Mouse (Mus musculus): ENCODE results near the gene Zfp114. TPM values are rescaled to one million over a fixed set of nuclear protein-coding genes. Genes with fewer than 3 reads are reported as not detected.

Gene Zfp114
- total and polyA plus RNA-seq, 3 experiments: not detected

- in situ Hi-C loops (cut with MboI; ENCODE audit: low pct_ligation_motif_present, low pct_unique_long_range_greater_than_20kb, low sequenced_read_pairs): loop anchor here (10.0 kb wide), 1 partner anchor 142 kb away; no protein-coding TSS in a partner anchor
These were observed 21.6 kb upstream of the Zfp114 start for GRCm38 (mm10) chr7:24153272-24153671.

GRCm38 (mm10) chr7:24172191-24172590 is 2.7 kb upstream of the Zfp114 start:
- no peak overlapping the region for H3K9ac ChIP-seq (ENCODE audit: insufficient read depth, low read depth)
- dilution Hi-C loops (cut with MboI; ENCODE audit: extremely low pct_ligation_motif_present, extremely low pct_unique_long_range_greater_than_20kb, low sequenced_read_pairs) (no loop called here), in situ Hi-C loops (cut with MboI; ENCODE audit: low pct_ligation_motif_present, low pct_unique_long_range_greater_than_20kb, low sequenced_read_pairs) (no loop called here)
- DNase-seq (ENCODE audit: extremely low read depth): no peak
- no peak overlapping the region for H3K4me2 ChIP-seq (ENCODE audit: insufficient read depth, low read depth, poor library complexity, severe bottlenecking)
- no peak overlapping the region for H3K4me3 ChIP-seq (replicated peaks in 1 of 3; ENCODE audit: low read depth in 2 of 3, low read length in 2 of 3, poor library complexity in 1 of 3)
- no peak overlapping the region for H3K27ac ChIP-seq (ENCODE audit: insufficient read depth, low read depth)
- no peaks in the 10 kb centered on the region for H3K79me2 ChIP-seq (replicated peaks; ENCODE audit: control insufficient read depth, extremely low read depth, insufficient read depth, poor library complexity, severe bottlenecking)
- H3K4me1 ChIP-seq (ENCODE audit: control insufficient read depth in 1 of 2, insufficient read depth in 2 of 2): no peaks in the 10 kb centered on the region
- H3K9me3 ChIP-seq (replicated peaks; ENCODE audit: low read length): no peaks in the 10 kb centered on the region
- TF ChIP-seq MEF2A (IDR thresholded peaks at IDR 0.05; ENCODE audit: borderline replicate concordance, low read depth, low read length) (no peak), E2F4 (IDR thresholded peaks at IDR 0.05; ENCODE audit: insufficient replicate concordance, low read depth, low read length) (no peak), HCFC1 (IDR thresholded peaks at IDR 0.05; ENCODE audit: low read depth, low read length) (no peak), JUND (conservative IDR thresholded peaks at IDR 0.05; ENCODE audit: low read depth, low read length) (no peak)
- no peaks in the 10 kb centered on the region for H3K36me3 ChIP-seq (replicated peaks in 1 of 2; ENCODE audit: control insufficient read depth in 1 of 2, insufficient read depth in 1 of 2, low read length in 1 of 2)
- no peaks in the 10 kb centered on the region for H3K27me3 ChIP-seq (replicated peaks)

More at GRCm38 (mm10) chr7:24153272-24153671, 21.6 kb upstream of the Zfp114 start:
- Histone ChIP-seq H3K4me1 (ENCODE audit: control insufficient read depth in 1 of 2, insufficient read depth in 2 of 2) (no peaks in the 10 kb centered on the region), H3K36me3 (replicated peaks in 1 of 2; ENCODE audit: control insufficient read depth in 1 of 2, insufficient read depth in 1 of 2, low read length in 1 of 2) (no peaks in the 10 kb centered on the region), H3K4me2 (ENCODE audit: insufficient read depth, low read depth, poor library complexity, severe bottlenecking) (no peak overlapping the region), H3K27ac (ENCODE audit: insufficient read depth, low read depth) (no peak overlapping the region), H3K79me2 (replicated peaks; ENCODE audit: control insufficient read depth, extremely low read depth, insufficient read depth, poor library complexity, severe bottlenecking) (no peaks in the 10 kb centered on the region), H3K9ac (ENCODE audit: insufficient read depth, low read depth) (no peak overlapping the region), H3K27me3 (replicated peaks) (peaks cover 14% of the 10 kb centered on the region), H3K9me3 (replicated peaks; ENCODE audit: low read length) (peaks cover 2% of the 10 kb centered on the region), H3K4me3 (replicated peaks in 1 of 3; ENCODE audit: low read depth in 2 of 3, low read length in 2 of 3, poor library complexity in 1 of 3) (no peak overlapping the region)
- dilution Hi-C loops (cut with MboI; ENCODE audit: extremely low pct_ligation_motif_present, extremely low pct_unique_long_range_greater_than_20kb, low sequenced_read_pairs): no loop called here
- peak; percentile 56 for TF ChIP-seq ZC3H11A (IDR thresholded peaks at IDR 0.05; ENCODE audit: low read depth, low read length)
- TF ChIP-seq EP300 (IDR thresholded peaks at IDR 0.05; ENCODE audit: low read length): no peak
- TF ChIP-seq NELFE (IDR thresholded peaks at IDR 0.05; ENCODE audit: low read depth, low read length): 0 out of 2 replicates have a peak, but pooled peaks have one; percentile 23
- no peak for TF ChIP-seq POLR2A (IDR thresholded peaks at IDR 0.05; ENCODE audit: low read depth, low read length)
- TF ChIP-seq SMC3 (IDR thresholded peaks at IDR 0.05; ENCODE audit: low read depth, low read length): peak; percentile 81
- TF ChIP-seq MEF2A (IDR thresholded peaks at IDR 0.05; ENCODE audit: borderline replicate concordance, low read depth, low read length): no peak
- TF ChIP-seq RAD21 (IDR thresholded peaks at IDR 0.05; ENCODE audit: low read depth, low read length): peak; percentile 84
- peak; percentile 53 to 86 for TF ChIP-seq CTCF (conservative IDR thresholded peaks at IDR 0.05 in 1 of 2, IDR thresholded peaks at IDR 0.05 in 1 of 2; ENCODE audit: low read depth in 2 of 2, low read length in 2 of 2)
- DNase-seq (ENCODE audit: extremely low read depth): peak; percentile 43

GRCm38 (mm10) chr7:24175337-24175711 is 464 bp downstream of the Zfp114 start:
- no peaks in the 10 kb centered on the region for H3K79me2 ChIP-seq (replicated peaks; ENCODE audit: control insufficient read depth, extremely low read depth, insufficient read depth, poor library complexity, severe bottlenecking)
- H3K27ac ChIP-seq (ENCODE audit: insufficient read depth, low read depth): no peak overlapping the region
- H3K36me3 ChIP-seq (replicated peaks in 1 of 2; ENCODE audit: control insufficient read depth in 1 of 2, insufficient read depth in 1 of 2, low read length in 1 of 2): no peaks in the 10 kb centered on the region
- H3K9me3 ChIP-seq (replicated peaks; ENCODE audit: low read length): no peaks in the 10 kb centered on the region
- H3K4me2 ChIP-seq (ENCODE audit: insufficient read depth, low read depth, poor library complexity, severe bottlenecking): no peak overlapping the region
- no peak for DNase-seq (ENCODE audit: extremely low read depth)
- TF ChIP-seq MAZ (IDR thresholded peaks at IDR 0.05; ENCODE audit: low read depth, low read length) (no peak), USF2 (conservative IDR thresholded peaks at IDR 0.05; ENCODE audit: low read depth, low read length) (no peak), MAFK (IDR thresholded peaks at IDR 0.05; ENCODE audit: insufficient replicate concordance, low read length) (no peak)
- dilution Hi-C loops (cut with MboI; ENCODE audit: extremely low pct_ligation_motif_present, extremely low pct_unique_long_range_greater_than_20kb, low sequenced_read_pairs): no loop called here
- H3K9ac ChIP-seq (ENCODE audit: insufficient read depth, low read depth): no peak overlapping the region
- no peak overlapping the region for H3K4me3 ChIP-seq (replicated peaks in 1 of 3; ENCODE audit: low read depth in 2 of 3, low read length in 2 of 3, poor library complexity in 1 of 3)
- in situ Hi-C loops (cut with MboI; ENCODE audit: low pct_ligation_motif_present, low pct_unique_long_range_greater_than_20kb, low sequenced_read_pairs): no loop called here
- peaks cover 8 to 21% of the 10 kb centered on the region in 2 experiments; a peak in 3 of 4 replicates for H3K4me1 ChIP-seq (ENCODE audit: control insufficient read depth in 1 of 2, insufficient read depth in 2 of 2)
- no peaks in the 10 kb centered on the region for H3K27me3 ChIP-seq (replicated peaks)
